Mouse (Mus musculus) spleen, postnatal 36 days (tissue): ENCODE measurements around the gene A830005F24Rik.

Source experiments
- DNase-seq, 2 experiments: peaks; one replicate each; pipeline ENCODE4 v3.0.0; 2022; ENCODE audit warnings: low spot score in 2 of 2, mixed read lengths in 1 of 2

Gene A830005F24Rik

DNA sequence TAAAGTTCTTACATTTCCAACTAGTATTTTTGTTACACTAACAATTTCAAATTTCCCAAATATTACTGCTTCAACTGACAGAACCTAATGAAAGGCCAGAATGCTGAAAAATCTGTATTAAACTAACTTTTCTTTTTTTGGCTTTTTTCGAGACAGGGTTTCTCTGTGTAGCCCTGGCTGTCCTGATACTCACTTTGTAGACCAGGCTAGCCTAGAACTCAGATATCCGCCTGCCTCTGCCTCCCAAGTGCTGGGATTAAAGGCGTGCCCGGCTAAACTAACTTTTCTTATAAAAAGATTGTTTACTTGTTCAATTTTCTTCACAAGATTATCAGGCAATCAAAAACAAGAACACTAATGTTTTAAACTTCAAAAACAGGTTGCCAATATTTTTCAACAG, 31.5 kb downstream of the A830005F24Rik start:
- DNase-seq = no peak

DNA sequence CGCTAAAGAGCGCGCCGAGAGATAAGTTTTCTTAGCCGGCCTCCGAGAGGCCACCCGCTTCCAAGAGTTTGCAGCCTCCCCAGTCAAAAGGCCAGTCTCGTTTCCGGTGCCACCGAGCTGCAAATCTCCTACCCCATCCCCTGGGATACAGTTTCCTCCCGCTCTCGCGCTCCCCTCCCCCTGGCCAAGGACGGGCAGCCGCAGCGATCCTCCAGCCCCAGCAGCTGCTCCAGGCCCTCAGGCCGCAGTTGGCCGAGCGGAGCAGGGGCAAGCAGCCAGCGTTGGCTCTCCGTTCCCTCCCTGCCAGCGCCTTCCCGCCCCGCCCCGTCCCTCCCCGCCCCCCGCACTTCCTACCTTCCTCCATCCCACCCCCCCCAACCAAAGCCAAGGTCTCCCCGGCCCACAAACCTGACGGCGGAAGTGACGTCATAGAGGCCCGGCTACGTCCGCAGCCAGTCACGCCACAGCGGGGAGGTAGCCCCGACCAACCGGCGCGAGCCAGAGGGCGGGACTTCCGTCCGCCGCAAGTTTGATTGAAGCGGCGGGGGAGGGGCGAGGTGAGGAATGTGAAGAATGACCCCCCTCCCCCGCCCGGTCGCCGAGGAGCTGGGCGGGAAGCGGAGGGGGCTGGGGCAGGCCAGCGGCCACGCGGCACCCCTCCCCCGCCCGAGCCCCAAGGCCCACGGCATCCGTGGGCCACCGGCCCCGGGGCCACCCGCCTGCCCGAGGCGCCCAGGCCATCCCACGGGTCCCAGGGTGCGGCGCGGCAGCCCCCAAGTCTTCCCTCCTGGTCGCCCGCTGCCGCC, 32.3 kb downstream of the A830005F24Rik start:
- peak; percentile 96 for DNase-seq

DNA sequence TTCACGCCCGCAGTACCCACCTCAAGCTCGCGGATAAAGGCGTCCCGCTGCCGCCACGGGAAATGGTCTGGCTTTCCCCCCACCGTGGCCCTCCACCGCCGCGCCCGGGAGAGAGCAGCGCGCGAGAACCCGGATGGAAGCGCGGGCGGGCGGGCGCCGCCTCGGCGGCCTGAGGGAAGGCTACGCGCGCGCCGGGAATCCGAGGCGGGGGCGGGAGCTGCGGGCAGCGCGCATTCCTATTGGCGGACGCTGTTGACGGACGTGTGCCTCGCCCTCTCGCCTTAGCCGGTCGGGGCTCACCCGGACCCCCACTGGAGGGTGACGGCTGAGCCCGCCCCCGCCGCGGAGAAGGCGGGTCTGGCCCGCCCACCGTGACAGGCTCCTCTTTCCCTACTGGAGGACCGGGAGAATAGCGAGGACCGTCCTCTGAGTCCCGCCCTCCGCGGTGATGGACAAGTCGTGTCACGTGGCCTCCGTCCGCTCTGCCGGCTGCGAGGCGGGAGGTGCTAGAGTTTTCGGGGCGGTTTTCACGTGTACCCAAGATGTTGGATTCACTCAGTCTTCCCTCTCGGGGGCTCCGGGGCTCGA, 33.1 kb downstream of the A830005F24Rik start:
- DNase-seq = peak; percentile 100

DNA sequence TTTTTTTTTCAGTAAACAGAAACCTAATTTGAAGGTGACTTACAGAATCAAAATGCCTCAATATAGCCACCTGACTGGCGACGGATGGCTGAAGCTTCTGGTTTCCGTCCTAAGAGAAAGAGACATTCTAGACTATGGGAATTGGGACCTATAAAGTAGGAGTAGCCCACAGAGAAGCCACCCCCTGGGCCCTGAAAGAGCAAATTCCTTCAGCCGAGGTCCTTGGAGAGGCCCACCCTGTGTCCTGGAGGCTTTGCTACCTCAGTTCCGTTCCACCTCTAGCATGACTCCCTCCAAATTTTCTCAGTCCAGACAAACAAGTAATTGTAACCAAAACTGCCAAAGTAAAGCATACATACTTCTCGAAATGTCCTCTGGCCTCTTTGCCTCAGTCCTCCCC, 34.3 kb downstream of the A830005F24Rik start:
- no peak for DNase-seq

DNA sequence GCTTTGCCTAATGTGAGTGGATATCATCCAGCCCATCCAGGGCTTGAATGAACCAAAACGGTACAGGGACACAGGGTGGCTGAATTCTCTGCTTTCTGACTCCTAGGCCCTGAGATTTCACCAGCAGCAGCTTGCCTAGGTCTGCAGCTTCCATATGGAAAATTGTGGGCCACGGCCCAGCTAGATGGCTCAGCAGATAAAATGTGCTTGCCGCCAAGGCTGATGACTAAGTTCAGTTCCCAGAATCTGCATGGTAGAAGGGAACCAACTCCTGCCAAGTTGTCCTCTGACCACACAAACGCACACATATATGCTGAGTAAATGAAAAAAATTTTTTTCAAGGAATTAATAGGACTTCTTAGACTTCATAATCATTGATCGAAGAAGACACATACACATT, 34.9 kb downstream of the A830005F24Rik start:
- DNase-seq = no peak

DNA sequence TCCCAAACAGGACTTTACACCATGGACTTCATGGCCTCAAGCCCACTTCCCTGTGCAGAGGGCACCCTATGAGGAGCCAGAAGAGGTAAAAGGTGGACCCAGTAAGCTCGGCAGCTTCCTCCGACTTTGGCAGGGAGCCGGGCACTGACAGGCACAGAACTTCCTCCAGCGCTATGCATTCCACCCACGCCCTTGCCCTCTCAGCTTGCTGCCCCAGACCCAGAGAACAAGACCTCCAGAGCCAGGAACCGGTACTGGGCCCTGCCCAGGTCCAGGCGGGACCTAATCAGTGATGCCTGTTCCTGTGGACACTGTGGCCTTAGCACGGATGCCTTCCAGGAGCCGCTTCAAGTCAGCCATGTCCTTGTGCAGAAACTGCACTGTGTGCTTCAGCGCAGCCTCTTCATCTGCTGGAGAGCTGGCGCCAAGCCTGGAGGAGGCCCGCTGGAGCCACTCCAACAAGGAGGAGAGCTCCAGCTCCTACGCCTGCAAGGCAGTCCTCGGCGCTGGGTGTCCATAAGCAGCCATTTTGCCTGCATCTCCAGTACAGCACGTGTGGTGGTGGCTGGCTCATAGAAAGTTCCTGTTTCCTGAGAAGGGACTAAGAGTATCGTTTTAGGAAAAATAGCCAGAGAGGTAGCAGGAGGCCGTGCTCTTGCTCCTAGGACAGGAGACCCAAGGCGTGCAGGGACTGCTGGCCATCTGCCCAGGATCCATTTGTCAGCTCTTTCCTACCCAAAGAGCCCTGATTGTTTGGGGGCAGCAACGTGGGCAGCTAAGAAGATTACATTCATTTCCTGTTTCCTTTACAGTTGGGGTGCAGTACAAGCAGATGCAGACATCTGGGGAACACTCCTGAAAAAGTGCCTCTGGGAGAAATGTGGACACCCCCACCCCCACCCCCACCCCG, 39.1 kb downstream of the A830005F24Rik start:
- peak in 1 of 2 experiments; percentile 21 for DNase-seq

DNA sequence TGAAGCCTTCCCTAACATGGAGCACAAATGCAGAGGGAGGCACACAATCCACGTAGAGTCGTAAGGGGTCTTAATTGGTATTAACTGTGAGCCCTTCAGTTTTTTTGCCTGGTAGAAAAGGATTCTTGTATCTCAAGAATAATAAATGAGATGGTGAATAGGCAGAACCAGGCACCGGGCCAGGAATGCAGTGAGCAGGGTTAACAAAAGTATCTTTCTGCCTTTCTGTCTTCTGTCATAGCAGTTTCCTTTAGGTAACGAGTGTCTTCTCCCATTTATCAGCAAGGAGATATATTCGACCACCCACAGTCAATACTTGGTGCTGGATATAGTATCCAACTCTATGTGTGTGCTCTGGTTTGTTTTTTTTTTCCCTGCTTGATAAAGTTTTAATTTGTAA, 40.1 kb downstream of the A830005F24Rik start:
- no peak for DNase-seq

DNA sequence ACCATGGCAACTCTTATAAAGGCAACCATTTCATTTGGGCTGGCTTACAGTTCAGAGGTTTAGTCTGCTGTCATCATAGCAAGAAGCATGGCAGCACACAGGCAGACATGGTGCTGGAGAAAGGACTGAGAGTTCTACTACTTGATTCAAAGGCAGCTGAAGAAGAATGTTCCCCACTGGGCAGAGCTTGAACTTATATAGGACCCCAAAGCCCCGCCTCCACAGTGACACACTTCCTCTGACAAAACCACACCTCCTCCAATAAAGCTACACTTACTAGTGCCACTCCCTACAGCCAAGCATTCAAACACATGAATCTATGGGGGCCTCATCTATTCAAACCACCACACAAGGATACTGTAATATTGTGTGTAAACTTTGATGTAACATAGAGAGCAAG, 41.2 kb downstream of the A830005F24Rik start:
- no peak for DNase-seq

DNA sequence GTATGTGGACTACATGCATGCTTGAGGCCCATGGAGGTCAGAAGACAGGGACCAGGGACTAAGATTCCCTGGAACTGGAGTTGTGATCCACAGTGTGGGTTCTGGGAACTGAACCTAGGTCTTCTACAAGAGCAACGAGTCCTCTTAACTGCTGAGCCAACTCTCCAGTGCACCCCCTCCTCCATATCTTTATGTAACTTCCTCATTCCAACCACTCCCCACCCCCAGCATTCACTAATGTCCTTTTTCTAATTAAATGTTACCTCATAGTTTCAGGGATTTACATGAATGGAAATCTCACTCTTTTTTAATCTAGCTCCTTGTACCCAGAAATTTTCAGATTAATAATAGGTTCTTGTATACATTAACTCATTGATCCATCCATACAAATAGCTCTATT, 42.6 kb downstream of the A830005F24Rik start:
- no peak for DNase-seq

DNA sequence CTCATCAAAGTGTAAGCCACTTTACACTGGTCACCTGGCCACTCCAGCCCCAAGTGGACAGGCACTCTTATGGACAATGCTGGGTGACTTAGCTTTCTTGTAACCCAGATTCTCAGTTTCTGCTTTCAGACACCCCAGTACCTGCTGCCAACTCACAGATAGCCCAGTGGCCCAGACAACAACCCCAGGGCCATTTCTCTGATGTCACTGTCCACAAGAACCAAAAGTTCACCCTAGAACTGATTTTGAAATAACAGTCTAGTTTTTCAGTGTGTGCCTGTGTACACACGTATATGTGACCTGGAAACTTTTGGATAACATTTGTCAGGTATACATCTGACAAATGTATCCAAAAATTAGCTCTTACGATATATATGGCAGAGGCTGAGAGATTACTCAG, 48.1 kb downstream of the A830005F24Rik start:
- DNase-seq = no peak

DNA sequence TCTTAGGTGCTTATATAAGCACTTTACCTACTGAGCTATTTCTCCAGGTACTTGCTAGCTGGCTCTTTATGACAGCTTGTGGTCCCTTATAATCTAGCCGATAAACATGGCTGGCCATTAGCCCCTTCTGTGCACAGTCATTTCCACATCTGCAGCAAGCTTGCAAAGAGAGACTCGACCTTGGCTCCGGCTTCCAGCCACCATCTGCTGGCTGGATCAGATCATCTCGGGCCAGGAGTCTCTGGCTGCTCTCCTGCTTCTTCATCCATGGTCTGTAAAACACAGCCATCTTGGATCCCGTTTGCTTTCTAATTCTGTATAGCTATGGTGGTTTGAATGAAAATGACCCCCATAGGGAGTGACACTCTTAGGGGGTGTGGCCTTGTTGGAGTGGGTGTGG, 49.0 kb downstream of the A830005F24Rik start:
- no peak for DNase-seq
